Mouse (Mus musculus) monocyte, adult 2 months (primary cell): ENCODE results near the gene Susd3.

ENCODE experiments used
- DNase-seq, 2 experiments: peaks; one replicate each; pipeline ENCODE4 v3.0.0; 2022; ENCODE audit warnings: low spot score in 2 of 2, low read depth in 1 of 2

Gene Susd3

GRCm38 (mm10) chr13:49246626-49247025 lies 1.9 kb downstream of the Susd3 start:
- DNase-seq = no peak

GRCm38 (mm10) chr13:49246011-49246410 lies 2.5 kb downstream of the Susd3 start:
- DNase-seq = no peak

GRCm38 (mm10) chr13:49245251-49245650 lies 3.3 kb downstream of the Susd3 start:
- no peak for DNase-seq

GRCm38 (mm10) chr13:49243492-49243891 lies 5.0 kb downstream of the Susd3 start:
- DNase-seq = no peak

GRCm38 (mm10) chr13:49242321-49243065 lies 6.0 kb downstream of the Susd3 start:
- peak; percentile 50 to 71 for DNase-seq

- DNase-seq = no peak
Observed at GRCm38 (mm10) chr13:49238737-49239136, 9.8 kb downstream of the Susd3 start.

- DNase-seq = no peak
Observed at GRCm38 (mm10) chr13:49237617-49238016, 10.9 kb downstream of the Susd3 start.

GRCm38 (mm10) chr13:49234711-49235110 lies 13.8 kb downstream of the Susd3 start:
- DNase-seq = no peak

- DNase-seq = no peak
Observed at GRCm38 (mm10) chr13:49233792-49234572, 14.5 kb downstream of the Susd3 start.

GRCm38 (mm10) chr13:49225633-49226032 lies 22.9 kb downstream of the Susd3 start:
- DNase-seq = no peak

GRCm38 (mm10) chr13:49225159-49225558 lies 23.3 kb downstream of the Susd3 start:
- no peak for DNase-seq

GRCm38 (mm10) chr13:49224729-49225128 lies 23.8 kb downstream of the Susd3 start:
- DNase-seq = no peak

GRCm38 (mm10) chr13:49224314-49224713 lies 24.2 kb downstream of the Susd3 start:
- no peak for DNase-seq

GRCm38 (mm10) chr13:49220912-49221311 lies 27.6 kb downstream of the Susd3 start:
- DNase-seq = no peak

GRCm38 (mm10) chr13:49219367-49219766 lies 29.1 kb downstream of the Susd3 start:
- no peak for DNase-seq

- no peak for DNase-seq
Observed at GRCm38 (mm10) chr13:49218651-49219050, 29.9 kb downstream of the Susd3 start.

- DNase-seq = no peak
Observed at GRCm38 (mm10) chr13:49216808-49217561, 31.5 kb downstream of the Susd3 start.

- DNase-seq = no peak
Observed at GRCm38 (mm10) chr13:49216220-49216552, 32.3 kb downstream of the Susd3 start.

- DNase-seq = peak; percentile 97 to 99
Observed at GRCm38 (mm10) chr13:49215504-49216219, 32.8 kb downstream of the Susd3 start, which contains the start of gene Card19. Gene Card19 (minus strand): TSS chr13:49216037.

GRCm38 (mm10) chr13:49215128-49215503 lies 33.4 kb downstream of the Susd3 start:
- DNase-seq = no peak

- no peak for DNase-seq
Observed at GRCm38 (mm10) chr13:49214454-49214853, 34.1 kb downstream of the Susd3 start.
